Mouse (Mus musculus) heart, postnatal 0 days (tissue): ENCODE data around the gene Tex2. TPM values are rescaled to one million over a fixed set of nuclear protein-coding genes. Genes with fewer than 3 reads are reported as not detected.
A peak's percentile ranks its signal among the peaks of the same experiment; 100 is the strongest.

Source experiments
- ATAC-seq: fragments of 200-750 bp; cut with Nextera tagmentation; 2 replicates; pipeline ENCODE4 v1.8.0; 2017; ENCODE audit warnings: low read depth, moderate number of reproducible peaks, moderate library complexity; ENCODE audit not compliant: insufficient read depth
- DNase-seq: peaks from one replicate; pipeline ENCODE4 v3.0.0-alpha.2; 2016; ENCODE audit warnings: low spot score
- H3K27ac ChIP-seq: fragments of 300-500 bp; sonication (generic); 2 replicates; pipeline ENCODE4 v1.5.1; 2014; ENCODE audit warnings: low read depth, mild to moderate bottlenecking
- H3K27me3 ChIP-seq: fragments of 300-500 bp; sonication (generic); 2 replicates; pipeline ENCODE4 v1.6.1; 2014; ENCODE audit warnings: low read length, mixed read lengths; ENCODE audit not compliant: control insufficient read depth, insufficient read depth
- H3K36me3 ChIP-seq: fragments of 300-500 bp; sonication (generic); replicated peaks from 2 replicates; pipeline ENCODE4 v1.6.1; 2014; ENCODE audit warnings: low read length, mixed read lengths; ENCODE audit not compliant: control insufficient read depth, insufficient read depth
- H3K4me1 ChIP-seq: fragments of 300-500 bp; sonication (generic); 2 replicates; pipeline ENCODE4 v1.6.1; 2014; ENCODE audit warnings: antibody characterized with exemption; ENCODE audit not compliant: control insufficient read depth, insufficient read depth
- H3K4me2 ChIP-seq: fragments of 300-500 bp; sonication (generic); 2 replicates; pipeline ENCODE4 v1.6.1; 2014; ENCODE audit warnings: low read depth, mild to moderate bottlenecking, low read length, moderate library complexity
- H3K4me3 ChIP-seq: fragments of 300-500 bp; sonication (generic); 2 replicates; pipeline ENCODE4 v1.5.1; 2014; ENCODE audit warnings: low read depth, low read length
- H3K9ac ChIP-seq: fragments of 300-500 bp; sonication (generic); replicated peaks from 2 replicates; pipeline ENCODE4 v1.6.1; 2014; ENCODE audit warnings: low read depth, low read length, mixed read lengths
- H3K9me3 ChIP-seq: fragments of 300-500 bp; sonication (generic); replicated peaks from 2 replicates; pipeline ENCODE4 v1.6.1; 2016; ENCODE audit warnings: low read length; ENCODE audit not compliant: control insufficient read depth
- CTCF ChIP-seq: IDR thresholded peaks from 2 replicates; pipeline ENCODE4 v1.5.1; 2016; ENCODE audit warnings: antibody characterized with exemption, control low read depth, low read depth
- EP300 ChIP-seq: IDR thresholded peaks from 2 replicates; pipeline ENCODE4 v1.6.1; 2016; ENCODE audit warnings: antibody characterized with exemption, low read depth
- WGBS: fragments of 180-500 bp; shearing (Covaris S2); extraction: QIAGEN DNeasy Blood & Tissue Kit; methylation state at CpG from one replicate; pipeline ENCODE4 v1.1.7; 2014; 5-methylcytosine and 5-hydroxymethylcytosine counted together
- polyA plus RNA-seq: library from polyadenylated mRNA; unstranded; fragments of >200 nt; fragmentation: Nextera tagmentation; extraction: Ambion mirVana; gene quantifications from 2 replicates; pipeline ENCODE4 v1.2.1, GENCODE M21; 2015
- total RNA-seq: library from RNA; depleted of rRNA; stranded (reverse); fragments of >200 nt; gene quantifications from 2 replicates; pipeline ENCODE4 v1.2.3, GENCODE M21; 2014; ENCODE audit warnings: low replicate concordance; rRNA removed

Gene Tex2
- total and polyA plus RNA-seq, 2 experiments from 2014 or later, result 14.0 to 37.4 TPM

DNA sequence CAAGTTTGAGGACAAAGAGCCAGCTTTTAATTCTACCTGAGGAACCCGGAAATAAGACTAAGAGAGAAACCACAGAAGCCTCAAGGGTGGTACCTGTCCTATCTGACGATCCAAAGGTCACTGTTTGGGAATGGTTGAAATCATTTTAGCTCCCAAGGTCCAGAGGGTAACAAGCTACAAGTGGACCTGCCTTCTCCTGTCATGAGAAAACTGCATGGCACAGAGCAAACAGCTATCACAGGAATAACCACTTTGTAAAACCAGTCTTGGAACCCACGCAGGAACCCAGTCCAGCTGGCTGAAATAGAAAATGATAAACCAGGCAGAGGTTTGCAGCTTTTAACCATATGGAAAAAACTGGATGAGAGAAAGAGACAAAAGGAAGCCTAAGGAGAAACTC, 150.9 kb downstream of the Tex2 start:
- no peak for DNase-seq
- H3K4me2 ChIP-seq, result no peak overlapping the region
- H3K36me3 ChIP-seq, result no peaks in the 10 kb centered on the region
- ATAC-seq, result no peak
- no peaks in the 10 kb centered on the region for H3K9me3 ChIP-seq
- H3K27me3 ChIP-seq, result no peaks in the 10 kb centered on the region
- H3K4me3 ChIP-seq, result no peak overlapping the region
- WGBS, result 44% methylated on average over 3 of the region's 3 CpGs
- H3K27ac ChIP-seq, result peak overlapping the region; percentile 66
- H3K4me1 ChIP-seq, result peaks cover 17% of the 10 kb centered on the region
- H3K9ac ChIP-seq, result no peak overlapping the region
- TF ChIP-seq EP300, result no peak
- no peak for TF ChIP-seq CTCF

DNA sequence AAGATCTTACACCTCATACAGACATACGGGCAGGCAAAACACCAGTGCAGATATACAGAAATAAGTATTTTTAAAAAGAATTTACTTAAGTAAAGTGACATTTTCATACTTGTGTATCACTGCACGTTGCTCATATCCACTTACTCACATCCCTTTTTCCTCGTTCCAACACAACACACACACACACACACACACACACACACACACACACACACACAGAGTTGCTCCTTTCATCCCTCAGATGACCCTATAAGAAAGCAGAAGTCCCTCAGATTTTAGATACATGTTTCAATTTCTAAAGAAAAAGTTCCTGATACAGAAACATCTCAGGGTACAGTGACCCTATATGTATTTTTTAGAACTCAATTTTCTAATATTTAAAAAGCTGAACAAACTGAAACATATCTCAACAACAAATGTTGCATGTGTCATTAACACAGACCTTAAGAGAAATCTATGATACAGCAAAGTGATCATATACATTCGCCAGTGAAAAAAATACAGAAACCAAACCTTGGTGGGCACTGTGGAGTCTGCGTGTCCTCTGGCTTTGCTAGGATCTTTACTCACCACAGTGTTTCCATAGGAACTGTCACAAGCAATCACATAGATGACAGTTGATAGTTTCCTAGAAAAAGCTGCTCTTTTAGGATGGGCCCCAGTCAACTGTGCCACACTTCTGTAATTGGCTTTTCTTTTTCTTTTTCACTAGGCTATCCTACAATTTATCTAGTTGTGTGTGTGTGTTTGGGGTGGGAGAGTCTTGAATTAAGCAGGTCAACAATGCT, 151.9 kb downstream of the Tex2 start:
- H3K9me3 ChIP-seq, result no peaks in the 10 kb centered on the region
- no peak overlapping the region for H3K4me2 ChIP-seq
- no peak overlapping the region for H3K4me3 ChIP-seq
- peak overlapping the region; percentile 10; the same call in 1 of the 2 replicates for H3K9ac ChIP-seq
- no peak overlapping the region for H3K27ac ChIP-seq
- TF ChIP-seq CTCF (no peak), EP300 (no peak)
- no peaks in the 10 kb centered on the region for H3K36me3 ChIP-seq
- no peaks in the 10 kb centered on the region for H3K27me3 ChIP-seq
- WGBS, result 82% methylated on average over 5 of the region's 5 CpGs
- DNase-seq, result no peak
- H3K4me1 ChIP-seq, result peaks cover 17% of the 10 kb centered on the region
- ATAC-seq, result no peak

DNA sequence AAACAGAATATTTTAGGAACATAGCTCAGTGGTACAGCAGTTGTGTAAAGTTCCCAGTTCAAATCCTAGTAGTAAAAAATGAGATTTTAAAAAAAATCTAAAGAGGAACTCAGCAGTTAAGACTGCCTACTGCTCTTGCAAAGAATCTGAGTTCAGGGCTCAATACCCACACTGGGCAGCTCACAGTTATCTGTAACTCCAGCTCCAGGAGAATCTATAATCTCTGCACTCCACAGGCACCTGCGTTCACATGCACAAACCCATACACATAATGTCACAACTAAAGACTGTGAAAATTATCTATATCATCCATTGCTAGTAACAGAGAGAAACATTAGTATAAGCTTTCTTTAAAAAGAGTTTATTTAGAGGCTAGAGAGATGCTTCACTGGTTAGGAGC, 152.6 kb downstream of the Tex2 start:
- H3K4me3 ChIP-seq, result no peak overlapping the region
- H3K9me3 ChIP-seq, result no peaks in the 10 kb centered on the region
- peaks cover 17% of the 10 kb centered on the region for H3K4me1 ChIP-seq
- no peak overlapping the region for H3K9ac ChIP-seq
- no peak overlapping the region for H3K27ac ChIP-seq
- WGBS, result 97% methylated on average over 1 of the region's 1 CpGs
- TF ChIP-seq CTCF (no peak), EP300 (no peak)
- H3K4me2 ChIP-seq, result no peak overlapping the region
- H3K36me3 ChIP-seq, result no peaks in the 10 kb centered on the region
- no peaks in the 10 kb centered on the region for H3K27me3 ChIP-seq
- no peak for ATAC-seq
- no peak for DNase-seq

DNA sequence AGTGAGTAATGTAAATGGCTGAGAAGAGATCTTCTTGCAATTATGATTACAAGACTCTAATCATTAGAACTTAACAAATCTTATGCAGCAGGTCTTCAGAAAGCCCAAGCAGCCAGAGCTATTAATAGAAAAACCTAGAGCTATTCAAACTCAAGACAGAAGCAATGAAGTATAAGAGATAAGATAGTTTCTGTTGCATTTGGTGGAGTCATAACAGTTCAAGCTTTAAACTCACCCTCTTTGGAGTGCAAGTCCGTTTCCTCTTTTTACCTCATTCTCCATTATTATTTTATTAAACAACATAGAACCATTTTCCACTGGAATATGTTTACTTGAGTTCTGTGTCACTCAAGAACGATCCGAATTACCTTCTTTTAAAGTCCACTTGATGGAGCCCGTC, 154.7 kb downstream of the Tex2 start:
- H3K27ac ChIP-seq, result no peak overlapping the region
- ATAC-seq, result no peak
- no peak overlapping the region for H3K4me2 ChIP-seq
- 62% methylated on average over 4 of the region's 4 CpGs for WGBS
- peaks cover 17% of the 10 kb centered on the region for H3K4me1 ChIP-seq
- H3K9ac ChIP-seq, result no peak overlapping the region
- no peaks in the 10 kb centered on the region for H3K36me3 ChIP-seq
- no peak overlapping the region for H3K4me3 ChIP-seq
- TF ChIP-seq EP300, result no peak
- no peak for TF ChIP-seq CTCF
- DNase-seq, result no peak
- no peaks in the 10 kb centered on the region for H3K27me3 ChIP-seq
- no peaks in the 10 kb centered on the region for H3K9me3 ChIP-seq

Other genes starting within 250 kb of the Tex2 start
- gene Prr29, start 248.0 kb downstream of the Tex2 start, total RNA-seq, result 0.50 TPM in 1 of 2 replicates, not detected in the other
- gene Prr29, start 248.0 kb downstream of the Tex2 start, polyA plus RNA-seq, result 0.49 and 0.55 TPM in 2 replicates
- 66.6 and 76.3 TPM in 2 replicates for gene Icam2, start 225.3 kb downstream of the Tex2 start, total RNA-seq
- gene Icam2, start 225.3 kb downstream of the Tex2 start, polyA plus RNA-seq, result 72.9 and 74.9 TPM in 2 replicates
- gene Ern1, start 125.6 kb downstream of the Tex2 start, total RNA-seq, result 5.0 and 8.1 TPM in 2 replicates
- 2.0 and 2.6 TPM in 2 replicates for gene Ern1, start 125.6 kb downstream of the Tex2 start, polyA plus RNA-seq
- 126 and 153 TPM in 2 replicates for gene Pecam1, start 137.2 kb upstream of the Tex2 start, total RNA-seq
- gene Pecam1, start 137.2 kb upstream of the Tex2 start, polyA plus RNA-seq, result 59.4 and 63.2 TPM in 2 replicates
- gene Milr1, start 137.8 kb upstream of the Tex2 start, total RNA-seq, result 0.15 TPM in 1 of 2 replicates, not detected in the other
- gene Milr1, start 137.8 kb upstream of the Tex2 start, polyA plus RNA-seq, result 0.58 and 0.83 TPM in 2 replicates
- gene Polg2, start 166.1 kb upstream of the Tex2 start, total RNA-seq, result 1.1 and 6.3 TPM in 2 replicates
- 6.5 and 7.2 TPM in 2 replicates for gene Polg2, start 166.1 kb upstream of the Tex2 start, polyA plus RNA-seq
- gene Ddx5, start 175.8 kb upstream of the Tex2 start, total RNA-seq, result 267 and 282 TPM in 2 replicates
- gene Ddx5, start 175.8 kb upstream of the Tex2 start, polyA plus RNA-seq, result 165 and 173 TPM in 2 replicates
- 3.6 and 4.8 TPM in 2 replicates for gene Cep95, start 175.8 kb upstream of the Tex2 start, total RNA-seq
- 8.2 and 9.2 TPM in 2 replicates for gene Cep95, start 175.8 kb upstream of the Tex2 start, polyA plus RNA-seq